Mouse (Mus musculus) stomach, embryonic 15.5 days (tissue): ENCODE data around the gene Lrrc37a. TPM values are rescaled to one million over a fixed set of nuclear protein-coding genes. Genes with fewer than 3 reads are reported as not detected.

Experiments
- polyA plus RNA-seq: library from polyadenylated mRNA; unstranded; fragments of >200 nt; fragmentation: Nextera tagmentation; extraction: Ambion mirVana; gene quantifications from 2 replicates; pipeline ENCODE4 v1.2.1, GENCODE M21; 2015

Lrrc37a gene
- polyA plus RNA-seq, 1 experiment from 2014 or later: not detected

Other genes with a start within 250 kb of the Lrrc37a start
- gene Map3k14, start 237.1 kb downstream of the Lrrc37a start, polyA plus RNA-seq: 3.6 and 3.8 TPM in 2 replicates
- 21.2 and 21.5 TPM in 2 replicates for gene Arhgap27, start 140.9 kb downstream of the Lrrc37a start, polyA plus RNA-seq
- gene Plekhm1, start 91.9 kb downstream of the Lrrc37a start, polyA plus RNA-seq: 5.9 and 6.2 TPM in 2 replicates
- not detected in 2 replicates for gene Gm884, start 116.5 kb upstream of the Lrrc37a start, polyA plus RNA-seq
- gene Lyzl6, start 134.3 kb upstream of the Lrrc37a start, polyA plus RNA-seq: not detected in 2 replicates
- gene Rprml, start 145.0 kb upstream of the Lrrc37a start, polyA plus RNA-seq: not detected in 2 replicates
- gene Gosr2, start 193.3 kb upstream of the Lrrc37a start, polyA plus RNA-seq: 66.5 and 73.9 TPM in 2 replicates
- 0.03 TPM in 1 of 2 replicates, not detected in the other for gene Wnt9b, start 245.2 kb upstream of the Lrrc37a start, polyA plus RNA-seq